Comparison of ENCODE assay signal across 12 mouse cellular contexts in the genomic region with DNA sequence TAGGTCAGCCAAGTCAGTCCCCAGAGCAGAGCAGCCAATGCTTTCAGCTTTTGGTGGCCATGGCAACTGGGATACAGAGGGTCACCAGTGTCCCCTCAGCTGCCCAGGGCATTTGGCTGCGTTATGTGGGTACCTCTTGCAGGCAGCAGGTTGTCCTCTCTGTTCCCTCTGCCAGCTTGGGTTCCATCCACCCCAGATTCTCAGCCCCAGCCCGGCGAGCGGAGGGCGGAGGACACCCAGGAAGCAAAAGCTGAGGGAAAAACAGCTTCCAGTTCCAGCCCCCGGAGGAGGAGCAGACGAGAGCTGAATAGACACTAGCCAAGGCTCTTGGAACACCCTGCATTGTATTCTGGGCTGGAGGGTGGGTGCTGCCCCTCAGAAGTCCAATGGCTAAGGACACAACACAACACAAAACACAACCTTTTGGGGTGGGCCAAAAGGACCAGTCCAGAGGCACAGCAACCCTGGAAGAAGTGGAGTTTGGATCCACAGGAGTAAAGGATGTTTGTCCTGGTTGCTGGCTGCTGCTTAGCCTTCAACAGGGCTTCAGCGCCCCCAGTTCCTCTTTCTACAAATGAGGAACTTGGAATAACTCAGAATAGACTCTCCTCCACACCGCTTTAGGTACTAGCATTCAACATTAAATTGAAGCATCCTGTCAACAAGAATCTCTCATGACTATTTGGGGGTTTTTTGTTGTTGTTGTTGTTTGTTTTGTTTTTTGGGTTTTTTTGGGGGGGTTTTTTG. TPM values are rescaled to one million over a fixed set of nuclear protein-coding genes. Genes with fewer than 3 reads are reported as not detected.
DNase-seq lines count a peak whose midpoint lies in the region; ATAC-seq lines count a peak whose summit lies in the region.
"Had no signal": no experiment of that assay in that cellular context is flagged by ENCODE, and none has a peak within 500 bp of the region (broad histone marks: within the 10 kb centered on the region; RNA-seq: fewer than 3 reads in every experiment).

No protein-coding gene starts in this region.

- peaks cover 35% of the 10 kb centered on the region for H3K36me3 ChIP-seq in hindbrain, embryonic 13.5 days
- peaks cover 40% of the 10 kb centered on the region for H3K36me3 ChIP-seq in hindbrain, embryonic 14.5 days (replicated peaks; ENCODE audit: control insufficient read depth, insufficient read depth)
- H3K36me3 ChIP-seq in forebrain, embryonic 16.5 days (ENCODE audit: control insufficient read depth, insufficient read depth) = peaks cover 16% of the 10 kb centered on the region

- no peak overlapping the region for H3K4me3 ChIP-seq in hindbrain, embryonic 13.5 days
- H3K4me3 ChIP-seq in hindbrain, embryonic 14.5 days (replicated peaks; ENCODE audit: low read length) = no peak overlapping the region
- no peak overlapping the region for H3K4me3 ChIP-seq in forebrain, embryonic 16.5 days (replicated peaks; ENCODE audit: low read length)
- H3K4me3 ChIP-seq: intestine, embryonic 15.5 days had no signal

- no peaks in the 10 kb centered on the region for H3K9me3 ChIP-seq in hindbrain, embryonic 13.5 days
- no peaks in the 10 kb centered on the region for H3K9me3 ChIP-seq in hindbrain, embryonic 14.5 days (ENCODE audit: control insufficient read depth, low read length)
- H3K9me3 ChIP-seq in forebrain, embryonic 16.5 days (ENCODE audit: control insufficient read depth, low read length) = no peaks in the 10 kb centered on the region
- H3K9me3 ChIP-seq: intestine, embryonic 15.5 days had no signal

- H3K27ac ChIP-seq in hindbrain, embryonic 13.5 days = 0 out of 2 replicates have a peak overlapping the region, but pooled peaks have one; percentile 23
- H3K27ac ChIP-seq in hindbrain, embryonic 14.5 days = no peak overlapping the region
- no peak overlapping the region for H3K27ac ChIP-seq in forebrain, embryonic 16.5 days (ENCODE audit: low read length)
- H3K27ac ChIP-seq: intestine, embryonic 15.5 days had no signal

- no peaks in the 10 kb centered on the region for H3K4me1 ChIP-seq in hindbrain, embryonic 13.5 days (replicated peaks)
- H3K4me1 ChIP-seq in hindbrain, embryonic 14.5 days (replicated peaks; ENCODE audit: control insufficient read depth, insufficient read depth, low read length) = no peaks in the 10 kb centered on the region
- H3K4me1 ChIP-seq in forebrain, embryonic 16.5 days (replicated peaks; ENCODE audit: control insufficient read depth, insufficient read depth, low read length) = no peaks in the 10 kb centered on the region
- H3K4me1 ChIP-seq: intestine, embryonic 15.5 days had no signal

- ATAC-seq in hindbrain, embryonic 13.5 days (ENCODE audit: low FRiP score) = no peak
- no peak for ATAC-seq in hindbrain, embryonic 14.5 days (ENCODE audit: low FRiP score)
- peak; percentile 56 for ATAC-seq in common myeloid progenitor, adult 5-6 weeks (replicated peaks; ENCODE audit: low read depth, poor library complexity, severe bottlenecking)
- ATAC-seq in monocyte, adult 5-6 weeks (replicated peaks; ENCODE audit: insufficient number of reproducible peaks, low FRiP score, low TSS enrichment, poor library complexity, severe bottlenecking) = peak; percentile 43
- ATAC-seq in forebrain, embryonic 16.5 days = no peak
- ATAC-seq: intestine, embryonic 15.5 days had no signal

- no peaks in the 10 kb centered on the region for H3K27me3 ChIP-seq in hindbrain, embryonic 13.5 days
- H3K27me3 ChIP-seq in hindbrain, embryonic 14.5 days (ENCODE audit: control insufficient read depth, insufficient read depth, low read length) = no peaks in the 10 kb centered on the region
- H3K27me3 ChIP-seq in forebrain, embryonic 16.5 days (replicated peaks; ENCODE audit: control insufficient read depth, insufficient read depth, low read length) = no peaks in the 10 kb centered on the region
- H3K27me3 ChIP-seq: intestine, embryonic 15.5 days had no signal

- WGBS in hindbrain, embryonic 13.5 days = 73% methylated on average over 9 of the region's 9 CpGs
- WGBS in hindbrain, embryonic 14.5 days = 79% methylated on average over 9 of the region's 9 CpGs
- 74% methylated on average over 9 of the region's 9 CpGs for WGBS in forebrain, embryonic 16.5 days

- DNase-seq in hindbrain, embryonic 14.5 days (ENCODE audit: low spot score) = no peak
- DNase-seq in right cerebral cortex, adult 18-20 months = peak; percentile 58
- no peak for DNase-seq in right cerebral cortex, postnatal 4 days
- DNase-seq in c-Kit-positive CD71-positive TER-119-positive erythroid progenitor cells, embryonic 14.5 days (ENCODE audit: low spot score) = no peak
- DNase-seq: cerebellum, adult 18-20 months; layer of hippocampus, adult 9-11 months; lung, adult 18-20 months had no signal

- no peak overlapping the region for H3K4me2 ChIP-seq in hindbrain, embryonic 13.5 days
- no peak overlapping the region for H3K4me2 ChIP-seq in hindbrain, embryonic 14.5 days (replicated peaks)
- H3K4me2 ChIP-seq in forebrain, embryonic 16.5 days (ENCODE audit: low read length) = no peak overlapping the region
- H3K4me2 ChIP-seq: intestine, embryonic 15.5 days had no signal

- H3K9ac ChIP-seq in hindbrain, embryonic 13.5 days = no peak overlapping the region
- no peak overlapping the region for H3K9ac ChIP-seq in hindbrain, embryonic 14.5 days
- H3K9ac ChIP-seq in forebrain, embryonic 16.5 days (replicated peaks; ENCODE audit: low read depth, low read length) = no peak overlapping the region
- H3K9ac ChIP-seq: intestine, embryonic 15.5 days had no signal

RNA-seq across cellular contexts. Expression of a gene that starts 7.8 kb away (rescaled TPM):
- polyA plus RNA-seq in hindbrain, embryonic 13.5 days (2015; fragmentation: Nextera tagmentation; extraction: Ambion mirVana) = 17.1 and 17.8 TPM in 2 replicates
- polyA plus RNA-seq in hindbrain, embryonic 14.5 days (2014; fragmentation: Nextera tagmentation; extraction: Ambion mirVana) = 23.3 and 27.7 TPM in 2 replicates
- 38.2 and 38.4 TPM in 2 replicates for total RNA-seq in common myeloid progenitor, adult 5-6 weeks (2017)
- 44.1 to 51.4 TPM (median 46.2 TPM) in 3 replicates for total RNA-seq in monocyte, adult 5-6 weeks (2017)
- polyA plus RNA-seq in forebrain, embryonic 16.5 days (2015; fragmentation: Nextera tagmentation; extraction: Ambion mirVana) = 18.0 and 18.8 TPM in 2 replicates

RNA-seq across cellular contexts. Expression of a gene that starts 58.8 kb away (rescaled TPM):
- 42.2 and 42.4 TPM in 2 replicates for polyA plus RNA-seq in hindbrain, embryonic 13.5 days (2015; fragmentation: Nextera tagmentation; extraction: Ambion mirVana)
- 40.5 and 45.2 TPM in 2 replicates for polyA plus RNA-seq in hindbrain, embryonic 14.5 days (2014; fragmentation: Nextera tagmentation; extraction: Ambion mirVana)
- total RNA-seq in common myeloid progenitor, adult 5-6 weeks (2017) = 32.6 and 41.8 TPM in 2 replicates
- 16.9 to 37.5 TPM (median 22.8 TPM) in 3 replicates for total RNA-seq in monocyte, adult 5-6 weeks (2017)
- 44.7 and 53.6 TPM in 2 replicates for polyA plus RNA-seq in forebrain, embryonic 16.5 days (2015; fragmentation: Nextera tagmentation; extraction: Ambion mirVana)

Comparison
In these comparisons a context has a peak if more than half of its experiments do, and no peak if none do; other contexts are left out.
1. ATAC-seq: peak in common myeloid progenitor, adult 5-6 weeks (single experiment) and monocyte, adult 5-6 weeks (single experiment); none in hindbrain, embryonic 13.5 days (single experiment), hindbrain, embryonic 14.5 days (single experiment) and forebrain, embryonic 16.5 days (single experiment).